Mouse (Mus musculus): ENCODE results near the gene Gstm4.
"Not testable (repeated sequence)": the region's sequence is repeated elsewhere in the genome, so short reads cannot be mapped to it uniquely, and the experiment has no call there.

The Gstm4 gene

GRCm38 (mm10) chr3:108016468-108016867 is 28.2 kb downstream of the Gstm4 start:
- DNase-seq (ENCODE audit: low spot score) = not testable (repeated sequence)

GRCm38 (mm10) chr3:108014974-108015346 is 29.7 kb downstream of the Gstm4 start:
- no peak for DNase-seq (ENCODE audit: low spot score)

GRCm38 (mm10) chr3:108014098-108014973 is 30.4 kb downstream of the Gstm4 start:
- DNase-seq (ENCODE audit: low spot score) = no peak

- DNase-seq (ENCODE audit: low spot score) = no peak
Measured at GRCm38 (mm10) chr3:108013331-108013871, 31.3 kb downstream of the Gstm4 start.

GRCm38 (mm10) chr3:108011558-108011957 is 33.1 kb downstream of the Gstm4 start:
- peak; percentile 39 for DNase-seq (ENCODE audit: low spot score)

GRCm38 (mm10) chr3:108010286-108010685 is 34.4 kb downstream of the Gstm4 start:
- no peak for DNase-seq (ENCODE audit: low spot score)

- DNase-seq (ENCODE audit: low spot score) = no peak
Measured at GRCm38 (mm10) chr3:108002021-108002420, 42.7 kb downstream of the Gstm4 start.

GRCm38 (mm10) chr3:107999491-107999890 is 45.2 kb downstream of the Gstm4 start:
- DNase-seq (ENCODE audit: low spot score) = no peak

- DNase-seq (ENCODE audit: low spot score) = no peak
Measured at GRCm38 (mm10) chr3:107998591-107998990, 46.1 kb downstream of the Gstm4 start.

GRCm38 (mm10) chr3:107996576-107996975 is 48.1 kb downstream of the Gstm4 start:
- DNase-seq (ENCODE audit: low spot score) = no peak

- not testable (repeated sequence) for DNase-seq (ENCODE audit: low spot score)
Measured at GRCm38 (mm10) chr3:107995974-107996373, 48.7 kb downstream of the Gstm4 start.
